Mouse (Mus musculus): Measurements from ENCODE around the gene Mblac2. TPM values are rescaled to one million over a fixed set of nuclear protein-coding genes. Genes with fewer than 3 reads are reported as not detected.
"Not testable (repeated sequence)": the region's sequence is repeated elsewhere in the genome, so short reads cannot be mapped to it uniquely, and the experiment has no call there.

Gene Mblac2
- polyA plus RNA-seq, 1 experiment from 2014 or later: 3.6 TPM

DNA sequence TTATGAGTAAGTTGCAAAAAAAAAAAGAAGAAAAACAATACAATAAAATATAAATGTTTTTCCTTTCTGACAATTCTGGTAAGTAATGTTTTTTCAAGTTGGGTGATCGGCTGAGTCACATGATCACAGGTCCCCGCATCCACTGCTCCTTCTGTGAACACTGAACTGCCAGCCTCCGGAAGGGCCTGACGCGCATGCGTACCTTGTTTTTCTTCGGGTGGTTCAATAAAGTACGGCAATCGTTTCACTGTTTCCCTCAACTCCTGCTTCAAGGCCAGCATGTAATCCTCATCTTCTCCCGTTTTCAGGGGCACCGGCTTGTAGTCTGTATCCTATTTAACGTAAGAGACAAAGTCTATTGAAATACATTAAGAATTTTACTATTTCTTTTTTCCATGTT, 16.7 kb upstream of the Mblac2 start:
- H3K4me3 ChIP-seq (replicated peaks): no peak overlapping the region
- DNase-seq (no peak), ATAC-seq (ENCODE audit: low read depth) (no peak)
- no peak overlapping the region for H3K4me2 ChIP-seq
- H3K27me3 ChIP-seq: no peaks in the 10 kb centered on the region
- 91% methylated on average over 12 of the region's 12 CpGs for WGBS (ENCODE audit: insufficient replicate concordance)
- H3K4me1 ChIP-seq (replicated peaks): peaks cover 35% of the 10 kb centered on the region
- H3K9ac ChIP-seq: no peak overlapping the region
- no peak overlapping the region for H3K27ac ChIP-seq
- H3K9me3 ChIP-seq (replicated peaks): no peaks in the 10 kb centered on the region
- peaks cover 27% of the 10 kb centered on the region for H3K36me3 ChIP-seq

DNA sequence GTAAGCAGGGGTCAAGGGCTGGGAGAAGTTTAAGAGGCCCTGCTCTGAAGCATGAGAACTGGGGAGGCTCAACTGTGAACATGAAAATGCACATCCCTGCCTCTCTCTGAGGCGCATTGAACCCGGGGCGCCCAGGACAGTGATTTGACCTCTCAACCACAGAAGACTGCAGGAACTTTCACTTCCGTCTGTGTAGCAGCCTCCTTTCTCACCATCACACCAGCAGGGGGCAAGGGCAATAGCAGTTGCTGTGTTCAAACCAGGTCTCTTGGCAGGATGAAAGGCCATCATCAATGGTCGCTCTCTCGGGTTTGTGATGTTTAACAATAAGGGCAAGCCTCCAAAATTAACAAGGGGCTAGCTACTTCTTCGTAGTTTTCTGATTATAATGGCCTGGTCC, 8.0 kb upstream of the Mblac2 start:
- H3K9me3 ChIP-seq (replicated peaks): no peaks in the 10 kb centered on the region
- H3K4me2 ChIP-seq: no peak overlapping the region
- no peak overlapping the region for H3K9ac ChIP-seq
- no peak overlapping the region for H3K27ac ChIP-seq
- H3K4me1 ChIP-seq (replicated peaks): peaks cover 35% of the 10 kb centered on the region
- no peak for DNase-seq
- no peaks in the 10 kb centered on the region for H3K27me3 ChIP-seq
- no peak overlapping the region for H3K4me3 ChIP-seq (replicated peaks)
- 77% methylated on average over 7 of the region's 7 CpGs for WGBS (ENCODE audit: insufficient replicate concordance)
- ATAC-seq (ENCODE audit: low read depth): no peak
- H3K36me3 ChIP-seq: peaks cover 15% of the 10 kb centered on the region

- no peak overlapping the region for H3K9ac ChIP-seq
- no peak for ATAC-seq (ENCODE audit: low read depth)
- DNase-seq: no peak
- no peak overlapping the region for H3K4me2 ChIP-seq
- H3K4me3 ChIP-seq (replicated peaks): no peak overlapping the region
- H3K27me3 ChIP-seq: no peaks in the 10 kb centered on the region
- no peak overlapping the region for H3K27ac ChIP-seq
- WGBS (ENCODE audit: insufficient replicate concordance): 88% methylated on average over 9 of the region's 9 CpGs
- peaks cover 14% of the 10 kb centered on the region; the same call in 1 of the 2 replicates for H3K36me3 ChIP-seq
- H3K4me1 ChIP-seq (replicated peaks): peaks cover 40% of the 10 kb centered on the region
- no peaks in the 10 kb centered on the region for H3K9me3 ChIP-seq (replicated peaks)
Measured at GRCm38 (mm10) chr13:81703621-81704020, 7.5 kb upstream of the Mblac2 start.

DNA sequence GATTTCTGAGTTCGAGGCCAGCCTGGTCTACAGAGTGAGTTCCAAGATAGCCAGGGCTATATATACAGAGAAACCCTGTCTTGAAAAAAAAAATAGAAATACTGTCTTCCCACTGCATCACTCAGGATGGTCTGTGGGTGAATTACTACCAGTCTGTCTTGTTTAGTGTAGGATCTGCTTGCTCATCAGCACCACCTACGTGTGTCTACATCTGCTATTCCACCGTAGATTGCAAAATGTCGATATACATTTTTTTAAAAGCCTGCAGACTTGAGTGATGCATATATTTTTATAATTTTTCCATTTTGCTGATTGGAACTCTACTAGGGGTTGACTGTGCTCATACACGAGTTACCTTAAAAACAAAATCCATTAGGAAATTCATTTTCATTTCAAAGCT, 4.8 kb upstream of the Mblac2 start:
- peaks cover 44% of the 10 kb centered on the region for H3K4me1 ChIP-seq (replicated peaks)
- WGBS (ENCODE audit: insufficient replicate concordance): 82% methylated on average over 5 of the region's 5 CpGs
- DNase-seq (no peak), ATAC-seq (ENCODE audit: low read depth) (no peak)
- H3K9me3 ChIP-seq (replicated peaks): no peaks in the 10 kb centered on the region
- no peak overlapping the region for H3K27ac ChIP-seq
- H3K9ac ChIP-seq: no peak overlapping the region
- H3K27me3 ChIP-seq: no peaks in the 10 kb centered on the region
- no peak overlapping the region for H3K4me3 ChIP-seq (replicated peaks)
- peaks cover 11% of the 10 kb centered on the region; the same call in 1 of the 2 replicates for H3K36me3 ChIP-seq
- H3K4me2 ChIP-seq: no peak overlapping the region

DNA sequence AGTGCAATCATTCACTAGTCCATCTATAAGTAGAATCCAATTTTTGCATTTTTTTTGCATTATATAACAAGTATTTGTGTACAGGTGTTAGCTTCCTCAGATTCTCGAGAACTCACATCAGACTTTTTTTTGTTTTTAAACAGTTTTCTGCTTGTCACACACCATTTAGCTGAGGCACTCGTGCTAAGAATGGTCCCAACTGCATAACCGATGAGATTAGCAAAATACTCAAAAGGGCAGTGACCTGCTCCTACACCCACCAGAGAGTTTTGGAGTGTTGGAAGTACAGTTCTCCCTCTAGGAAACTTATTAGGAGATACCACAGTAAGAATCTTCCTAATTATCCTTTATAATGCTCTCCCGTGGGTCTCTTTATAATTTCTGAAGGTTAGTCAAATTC, 1.3 kb upstream of the Mblac2 start:
- no peak for ATAC-seq (ENCODE audit: low read depth)
- Histone ChIP-seq H3K27me3 (no peaks in the 10 kb centered on the region), H3K4me2 (peak overlapping the region; percentile 99), H3K4me1 (replicated peaks) (peaks cover 59% of the 10 kb centered on the region), H3K27ac (peak overlapping the region; percentile 95), H3K9me3 (replicated peaks) (no peaks in the 10 kb centered on the region), H3K9ac (peak overlapping the region; percentile 78), H3K36me3 (0 out of 2 replicates have a peak, but pooled peaks cover 4% of the 10 kb centered on the region), H3K4me3 (replicated peaks) (peak overlapping the region; percentile 93)
- 16% methylated on average over 4 of the region's 4 CpGs for WGBS (ENCODE audit: insufficient replicate concordance)
- no peak for DNase-seq

- H3K27me3 ChIP-seq: no peaks in the 10 kb centered on the region
- H3K9ac ChIP-seq: peak overlapping the region; percentile 78
- H3K9me3 ChIP-seq (replicated peaks): no peaks in the 10 kb centered on the region
- 0 out of 2 replicates have a peak, but pooled peaks cover 4% of the 10 kb centered on the region for H3K36me3 ChIP-seq
- H3K4me2 ChIP-seq: peak overlapping the region; percentile 99
- peak; percentile 16 for DNase-seq
- 0% methylated on average over 7 of the region's 7 CpGs for WGBS (ENCODE audit: insufficient replicate concordance)
- peak overlapping the region; percentile 95 for H3K27ac ChIP-seq
- H3K4me1 ChIP-seq (replicated peaks): peaks cover 58% of the 10 kb centered on the region
- peak overlapping the region; percentile 93 for H3K4me3 ChIP-seq (replicated peaks)
- ATAC-seq (ENCODE audit: low read depth): no peak
Measured at GRCm38 (mm10) chr13:81710266-81710665, 875 bp upstream of the Mblac2 start.

- H3K4me2 ChIP-seq: peak overlapping the region; percentile 99
- peaks cover 53% of the 10 kb centered on the region for H3K4me1 ChIP-seq (replicated peaks)
- ATAC-seq (ENCODE audit: low read depth): peak; percentile 40
- no peaks in the 10 kb centered on the region for H3K27me3 ChIP-seq
- no peaks in the 10 kb centered on the region for H3K9me3 ChIP-seq (replicated peaks)
- DNase-seq: no peak
- H3K9ac ChIP-seq: peak overlapping the region; percentile 78
- 2% methylated on average over 42 of the region's 42 CpGs for WGBS (ENCODE audit: insufficient replicate concordance)
- H3K36me3 ChIP-seq: 0 out of 2 replicates have a peak, but pooled peaks cover 4% of the 10 kb centered on the region
- peak overlapping the region; percentile 95 for H3K27ac ChIP-seq
- H3K4me3 ChIP-seq (replicated peaks): peak overlapping the region; percentile 93
Measured at GRCm38 (mm10) chr13:81711546-81712371, 618 bp downstream of the Mblac2 start.

GRCm38 (mm10) chr13:81713896-81714295, 2.8 kb downstream of the Mblac2 start:
- no peak overlapping the region for H3K4me2 ChIP-seq
- no peak overlapping the region for H3K4me3 ChIP-seq (replicated peaks)
- ATAC-seq (ENCODE audit: low read depth) (no peak), DNase-seq (no peak)
- no peaks in the 10 kb centered on the region for H3K9me3 ChIP-seq (replicated peaks)
- no peak overlapping the region for H3K27ac ChIP-seq
- H3K36me3 ChIP-seq: no peaks in the 10 kb centered on the region
- peaks cover 34% of the 10 kb centered on the region for H3K4me1 ChIP-seq (replicated peaks)
- 71% methylated on average over 1 of the region's 1 CpGs for whole genome bisulfite sequencing (ENCODE audit: insufficient replicate concordance)
- H3K27me3 ChIP-seq: no peaks in the 10 kb centered on the region
- H3K9ac ChIP-seq: no peak overlapping the region

GRCm38 (mm10) chr13:81728141-81728540, 17.0 kb downstream of the Mblac2 start:
- peaks cover 33% of the 10 kb centered on the region for H3K4me1 ChIP-seq (replicated peaks)
- H3K4me3 ChIP-seq (replicated peaks); H3K9me3 ChIP-seq (replicated peaks); H3K36me3 ChIP-seq; H3K27ac ChIP-seq; H3K27me3 ChIP-seq; H3K4me2 ChIP-seq; DNase-seq; ATAC-seq (ENCODE audit: low read depth); H3K9ac ChIP-seq: not testable (repeated sequence)
- 59% methylated on average over 12 of the region's 12 CpGs for WGBS (ENCODE audit: insufficient replicate concordance)

DNA sequence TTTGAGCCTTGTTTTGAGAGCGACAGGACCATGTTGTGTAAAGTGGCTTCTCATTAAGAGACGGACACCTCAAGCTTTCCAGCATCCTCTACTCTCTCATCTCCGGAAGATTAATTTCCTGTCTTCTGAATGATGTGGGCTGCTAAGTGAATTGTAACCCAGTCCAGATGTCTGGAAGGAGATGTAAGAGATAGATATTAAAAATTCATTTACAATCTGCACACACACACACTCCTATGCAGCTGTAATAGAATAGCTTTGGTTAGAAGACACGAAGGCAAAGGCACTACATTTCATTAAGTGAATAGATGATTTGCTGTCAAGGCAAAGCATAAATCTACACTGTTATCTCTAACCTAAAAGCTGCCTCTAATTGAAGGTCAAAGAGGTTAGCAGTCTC, 18.0 kb downstream of the Mblac2 start:
- H3K4me1 ChIP-seq (replicated peaks): peaks cover 33% of the 10 kb centered on the region
- WGBS (ENCODE audit: insufficient replicate concordance): 68% methylated on average over 4 of the region's 4 CpGs
- no peak overlapping the region for H3K4me2 ChIP-seq
- H3K9ac ChIP-seq: no peak overlapping the region
- H3K27ac ChIP-seq: no peak overlapping the region
- no peaks in the 10 kb centered on the region for H3K9me3 ChIP-seq (replicated peaks)
- no peaks in the 10 kb centered on the region for H3K27me3 ChIP-seq
- no peak for DNase-seq
- ATAC-seq (ENCODE audit: low read depth): no peak
- no peaks in the 10 kb centered on the region for H3K36me3 ChIP-seq
- no peak overlapping the region for H3K4me3 ChIP-seq (replicated peaks)

DNA sequence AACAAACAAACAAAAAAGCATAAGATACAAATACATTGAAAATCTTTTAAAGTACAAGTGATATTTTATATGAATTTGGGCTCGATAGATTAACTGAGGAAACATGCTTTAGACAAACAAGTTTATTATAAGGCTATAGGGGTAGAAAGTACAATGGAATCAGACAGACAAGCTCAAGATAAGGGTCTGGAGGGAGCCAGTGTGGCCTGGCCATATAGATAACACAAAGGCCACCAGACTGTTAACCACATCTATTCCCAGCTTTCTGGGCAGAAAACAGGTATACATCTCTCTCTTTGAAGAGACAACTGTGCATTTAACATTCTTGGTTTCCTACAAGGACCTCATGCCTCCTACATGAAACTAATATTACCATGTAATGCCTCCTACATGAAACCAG, 19.2 kb downstream of the Mblac2 start:
- ATAC-seq (ENCODE audit: low read depth): peak; percentile 81
- Histone ChIP-seq H3K27me3 (no peaks in the 10 kb centered on the region), H3K9me3 (replicated peaks) (no peaks in the 10 kb centered on the region), H3K4me3 (replicated peaks) (no peak overlapping the region), H3K27ac (0 out of 2 replicates have a peak overlapping the region, but pooled peaks have one; percentile 20), H3K9ac (no peak overlapping the region), H3K4me1 (replicated peaks) (peaks cover 33% of the 10 kb centered on the region), H3K4me2 (no peak overlapping the region), H3K36me3 (no peaks in the 10 kb centered on the region)
- WGBS (ENCODE audit: insufficient replicate concordance): 26% methylated on average over 1 of the region's 1 CpGs
- DNase-seq: peak; percentile 23

- H3K27me3 ChIP-seq: no peaks in the 10 kb centered on the region
- no peak overlapping the region for H3K4me3 ChIP-seq (replicated peaks)
- no peak overlapping the region for H3K27ac ChIP-seq
- no peak overlapping the region for H3K9ac ChIP-seq
- 34% methylated on average over 5 of the region's 5 CpGs for WGBS (ENCODE audit: insufficient replicate concordance)
- peaks cover 22% of the 10 kb centered on the region for H3K4me1 ChIP-seq (replicated peaks)
- H3K4me2 ChIP-seq: no peak overlapping the region
- no peaks in the 10 kb centered on the region for H3K9me3 ChIP-seq (replicated peaks)
- DNase-seq (no peak), ATAC-seq (ENCODE audit: low read depth) (peak; percentile 66)
- no peaks in the 10 kb centered on the region for H3K36me3 ChIP-seq
Measured at GRCm38 (mm10) chr13:81736606-81737005, 25.5 kb downstream of the Mblac2 start.
